Mouse (Mus musculus) intestine, embryonic 16.5 days (tissue): Measurements from ENCODE around the gene Clybl. TPM values are rescaled to one million over a fixed set of nuclear protein-coding genes. Genes with fewer than 3 reads are reported as not detected.

Experiments
- ATAC-seq: fragments of 200-750 bp; cut with Nextera tagmentation; 2 replicates; pipeline ENCODE4 v1.8.0; 2017; ENCODE audit warnings: moderate TSS enrichment, moderate library complexity
- H3K27ac ChIP-seq: fragments of 300-500 bp; sonication (generic); 2 replicates; pipeline ENCODE4 v1.5.1; 2014; ENCODE audit warnings: mild to moderate bottlenecking, low read length
- H3K27me3 ChIP-seq: fragments of 300-500 bp; sonication (generic); replicated peaks from 2 replicates; pipeline ENCODE4 v1.6.1; 2014; ENCODE audit warnings: low read length, control low read depth, mixed read lengths; ENCODE audit not compliant: control insufficient read depth, insufficient read depth
- H3K36me3 ChIP-seq: fragments of 300-500 bp; sonication (generic); 2 replicates; pipeline ENCODE4 v1.6.1; 2014; ENCODE audit warnings: low read length, control low read depth; ENCODE audit not compliant: control insufficient read depth, insufficient read depth
- H3K4me1 ChIP-seq: fragments of 300-500 bp; sonication (generic); 2 replicates; pipeline ENCODE4 v1.6.1; 2014; ENCODE audit warnings: low read length, control low read depth, mixed read lengths; ENCODE audit not compliant: control insufficient read depth, insufficient read depth
- H3K4me2 ChIP-seq: fragments of 300-500 bp; sonication (generic); 2 replicates; pipeline ENCODE4 v1.6.1; 2014; ENCODE audit warnings: low read depth, low read length, control low read depth
- H3K4me3 ChIP-seq: fragments of 300-500 bp; sonication (generic); 2 replicates; pipeline ENCODE4 v1.5.1; 2014; ENCODE audit warnings: mild to moderate bottlenecking, low read length
- H3K9ac ChIP-seq: fragments of 300-500 bp; sonication (generic); 2 replicates; pipeline ENCODE4 v1.6.1; 2014; ENCODE audit warnings: low read depth, low read length
- H3K9me3 ChIP-seq: fragments of 300-500 bp; sonication (generic); 2 replicates; pipeline ENCODE4 v1.6.1; 2016; ENCODE audit warnings: low read length, control low read depth; ENCODE audit not compliant: control insufficient read depth
- WGBS: fragments of 180-500 bp; shearing (Covaris S2); extraction: QIAGEN DNeasy Blood & Tissue Kit; methylation state at CpG from one replicate; pipeline ENCODE4 v1.1.7; 2014; 5-methylcytosine and 5-hydroxymethylcytosine counted together
- polyA plus RNA-seq: library from polyadenylated mRNA; unstranded; fragments of >200 nt; fragmentation: Nextera tagmentation; extraction: Ambion mirVana; gene quantifications from 2 replicates; pipeline ENCODE4 v1.2.1, GENCODE M21; 2015

The Clybl gene
- 38.7 and 41.0 TPM in 2 replicates for polyA plus RNA-seq

DNA sequence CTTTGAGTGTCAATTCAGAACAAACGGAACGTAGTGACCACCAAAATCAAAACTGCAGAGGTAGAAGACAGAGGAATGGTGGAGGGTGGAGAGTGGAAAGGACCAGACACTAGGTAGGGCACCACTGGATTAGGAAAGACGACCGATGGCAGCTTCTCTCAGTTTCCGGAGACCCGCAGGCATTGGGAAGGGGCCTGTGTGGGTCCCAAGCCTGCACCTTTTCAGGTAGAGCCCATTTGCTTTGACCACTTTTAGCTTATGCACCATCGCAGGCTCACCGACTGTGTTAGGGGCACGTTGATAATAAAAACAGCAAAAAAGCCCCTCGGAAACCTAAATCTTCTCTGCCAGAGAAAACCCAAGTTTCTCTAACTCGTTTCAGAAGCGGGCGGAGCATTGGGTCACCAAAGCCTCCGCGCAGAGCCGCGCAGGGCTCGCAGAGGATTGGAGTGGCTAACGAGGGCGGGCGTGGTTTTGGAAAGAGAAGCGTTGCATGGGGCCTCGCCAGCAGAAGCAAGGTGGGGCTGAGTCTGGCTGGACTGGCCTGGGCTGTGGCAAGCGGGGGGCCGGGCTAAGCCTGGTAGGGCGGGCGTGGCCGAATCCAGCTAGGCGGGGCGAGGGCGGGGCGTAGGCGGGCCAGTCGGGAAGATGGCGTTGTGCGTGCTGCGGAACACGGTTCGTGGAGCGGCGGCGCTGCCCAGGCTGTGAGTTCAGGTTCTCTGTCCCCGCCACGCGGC, at the start of gene Clybl:
Gene Clybl, plus strand, starts transcription at position 627 of the 737 bp plus-strand sequence.
- WGBS, result 2% methylated on average over 45 of the region's 45 CpGs
- H3K27me3 ChIP-seq, result no peaks in the 10 kb centered on the region
- H3K9me3 ChIP-seq, result no peaks in the 10 kb centered on the region
- peak within 1 kb of the TSS; percentile 74 for H3K4me2 ChIP-seq
- peak within 1 kb of the TSS; percentile 84 for H3K9ac ChIP-seq
- H3K4me3 ChIP-seq, result peak within 1 kb of the TSS; percentile 81
- peaks cover 3% of the 10 kb centered on the region; the same call in 1 of the 2 replicates for H3K4me1 ChIP-seq
- H3K27ac ChIP-seq, result 0 out of 2 replicates have a peak within 1 kb of the TSS, but pooled peaks have one; percentile 24
- no peaks in the 10 kb centered on the region for H3K36me3 ChIP-seq
- peak; percentile 99 for ATAC-seq

- H3K4me3 ChIP-seq, result no peak overlapping the region
- no peaks in the 10 kb centered on the region for H3K9me3 ChIP-seq
- no peak for ATAC-seq
- H3K4me1 ChIP-seq, result no peaks in the 10 kb centered on the region
- H3K9ac ChIP-seq, result no peak overlapping the region
- no peaks in the 10 kb centered on the region for H3K27me3 ChIP-seq
- 86% methylated on average over 3 of the region's 3 CpGs for WGBS
- H3K27ac ChIP-seq, result no peak overlapping the region
- H3K36me3 ChIP-seq, result peaks cover 9% of the 10 kb centered on the region
- no peak overlapping the region for H3K4me2 ChIP-seq
Measured at GRCm38 (mm10) chr14:122136368-122136928, 45.1 kb upstream of the Clybl start.

DNA sequence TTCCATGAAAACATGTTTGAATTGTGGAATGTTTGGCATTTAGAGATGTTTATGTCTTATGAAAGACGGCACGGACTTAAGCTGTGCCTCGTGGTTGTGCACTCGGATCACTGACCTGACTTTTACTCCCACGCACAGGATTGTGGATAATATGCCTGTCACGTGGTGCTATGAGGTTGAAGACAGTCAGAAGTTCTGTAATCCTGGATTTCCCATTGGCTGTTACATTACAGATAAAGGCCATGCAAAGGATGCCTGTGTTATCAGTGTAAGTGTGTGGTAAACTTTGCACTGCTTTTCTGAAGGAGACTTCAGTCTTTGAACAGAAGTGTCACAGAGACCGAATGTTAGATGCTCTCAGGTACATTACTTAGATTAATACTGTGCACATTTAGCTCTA, 44.3 kb upstream of the Clybl start:
- peaks cover 9% of the 10 kb centered on the region for H3K36me3 ChIP-seq
- no peaks in the 10 kb centered on the region for H3K9me3 ChIP-seq
- no peak overlapping the region for H3K4me2 ChIP-seq
- no peak overlapping the region for H3K4me3 ChIP-seq
- H3K27me3 ChIP-seq, result no peaks in the 10 kb centered on the region
- no peak overlapping the region for H3K27ac ChIP-seq
- ATAC-seq, result peak; percentile 40
- no peak overlapping the region for H3K9ac ChIP-seq
- 61% methylated on average over 7 of the region's 7 CpGs for WGBS
- no peaks in the 10 kb centered on the region for H3K4me1 ChIP-seq

DNA sequence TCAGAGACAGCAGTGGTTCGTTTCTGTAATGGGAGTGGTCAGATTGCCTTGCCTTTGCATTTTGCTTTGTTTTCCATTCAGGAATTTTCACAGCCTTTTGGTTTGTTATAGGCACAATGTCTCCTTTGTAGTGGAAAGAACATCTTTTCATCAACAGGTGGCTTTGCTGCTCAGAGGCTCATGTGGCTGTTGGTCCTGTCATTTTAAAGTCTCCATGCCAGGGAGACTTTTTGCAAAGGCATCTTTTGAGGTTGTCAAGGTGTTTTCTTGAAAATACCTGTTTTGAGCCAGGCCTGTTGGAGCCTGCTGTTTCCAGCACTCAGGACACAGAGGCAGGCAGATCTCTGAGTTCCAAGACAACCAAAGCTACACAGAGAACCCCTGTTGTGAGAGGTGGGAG, 41.4 kb upstream of the Clybl start:
- Histone ChIP-seq H3K36me3 (peaks cover 9% of the 10 kb centered on the region), H3K9ac (no peak overlapping the region), H3K4me1 (no peaks in the 10 kb centered on the region), H3K9me3 (no peaks in the 10 kb centered on the region), H3K4me3 (no peak overlapping the region), H3K4me2 (no peak overlapping the region), H3K27me3 (no peaks in the 10 kb centered on the region), H3K27ac (no peak overlapping the region)
- ATAC-seq, result no peak
- WGBS, result 65% methylated on average over 1 of the region's 1 CpGs

GRCm38 (mm10) chr14:122143585-122144269, 37.8 kb upstream of the Clybl start:
- no peak for ATAC-seq
- Histone ChIP-seq H3K9me3 (no peaks in the 10 kb centered on the region), H3K27ac (no peak overlapping the region), H3K27me3 (no peaks in the 10 kb centered on the region), H3K36me3 (peaks cover 10% of the 10 kb centered on the region), H3K4me1 (no peaks in the 10 kb centered on the region), H3K4me3 (no peak overlapping the region), H3K9ac (no peak overlapping the region), H3K4me2 (no peak overlapping the region)
- 77% methylated on average over 4 of the region's 4 CpGs for WGBS

DNA sequence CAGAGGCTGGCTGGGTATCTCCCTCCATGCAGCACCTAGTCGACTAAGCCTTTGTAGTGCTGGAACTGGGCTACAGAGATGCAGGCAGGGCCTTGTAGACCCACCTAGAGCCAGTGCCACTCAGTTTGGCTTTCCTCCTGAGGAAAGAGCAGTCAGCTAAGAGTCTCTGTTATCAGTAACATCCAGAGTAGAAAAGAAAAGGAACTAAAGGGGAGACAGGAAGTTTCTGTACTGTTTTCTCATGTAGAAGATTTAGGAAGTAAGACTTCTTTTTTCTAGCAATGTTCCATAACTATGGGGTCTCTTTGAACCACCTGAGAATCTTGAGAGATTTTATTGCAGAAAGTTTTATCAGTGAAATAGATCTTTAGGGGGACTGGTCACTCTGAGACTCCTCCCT, 36.1 kb upstream of the Clybl start:
- no peak overlapping the region for H3K4me2 ChIP-seq
- no peaks in the 10 kb centered on the region for H3K9me3 ChIP-seq
- WGBS, result 78% methylated on average over 1 of the region's 1 CpGs
- H3K4me3 ChIP-seq, result no peak overlapping the region
- no peaks in the 10 kb centered on the region for H3K4me1 ChIP-seq
- no peaks in the 10 kb centered on the region for H3K27me3 ChIP-seq
- ATAC-seq, result no peak
- no peak overlapping the region for H3K27ac ChIP-seq
- peaks cover 10% of the 10 kb centered on the region for H3K36me3 ChIP-seq
- H3K9ac ChIP-seq, result no peak overlapping the region

DNA sequence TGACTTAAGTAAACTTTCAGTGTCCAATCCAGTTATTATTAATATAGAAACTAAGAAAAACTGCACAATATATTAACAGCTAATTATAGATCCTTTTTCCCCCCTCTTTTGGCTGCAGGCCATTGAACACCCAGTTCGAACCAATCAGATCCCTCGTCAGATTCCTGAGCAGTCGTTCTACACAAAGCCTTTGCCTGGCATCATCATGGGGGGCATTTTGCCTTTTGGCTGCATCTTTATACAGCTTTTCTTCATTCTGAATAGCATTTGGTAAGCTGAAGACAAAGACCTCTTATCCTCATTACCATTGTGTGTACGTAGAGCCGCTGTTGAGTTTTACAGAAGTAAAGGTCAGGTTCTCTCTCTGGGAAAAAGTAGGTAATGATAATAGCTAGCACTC, 30.9 kb upstream of the Clybl start:
- Histone ChIP-seq H3K36me3 (peaks cover 3% of the 10 kb centered on the region; the same call in 1 of the 2 replicates), H3K9me3 (no peaks in the 10 kb centered on the region), H3K27ac (no peak overlapping the region), H3K4me1 (no peaks in the 10 kb centered on the region), H3K27me3 (no peaks in the 10 kb centered on the region), H3K9ac (no peak overlapping the region), H3K4me2 (no peak overlapping the region), H3K4me3 (no peak overlapping the region)
- 88% methylated on average over 5 of the region's 5 CpGs for WGBS
- no peak for ATAC-seq

DNA sequence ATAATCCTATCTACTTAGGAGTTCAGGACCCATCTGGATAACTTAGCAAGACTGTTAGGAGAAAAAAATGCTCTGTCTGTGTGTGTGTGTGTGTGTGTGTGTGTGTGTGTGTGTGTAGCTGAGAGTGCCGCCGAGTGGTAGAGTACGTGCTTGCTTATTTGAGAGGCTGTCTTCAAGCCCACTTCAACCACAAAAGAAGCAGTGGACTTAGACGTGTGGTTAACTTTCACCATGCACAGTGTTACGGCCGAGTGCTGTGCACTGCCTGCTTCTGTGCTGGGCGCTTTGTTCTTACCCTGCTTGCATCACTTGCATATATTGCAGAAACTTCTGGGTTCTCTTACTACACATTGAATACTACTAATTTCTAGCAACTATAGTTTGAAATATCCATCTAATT, 23.8 kb upstream of the Clybl start:
- Histone ChIP-seq H3K4me2 (no peak overlapping the region), H3K4me3 (no peak overlapping the region), H3K27me3 (no peaks in the 10 kb centered on the region), H3K4me1 (no peaks in the 10 kb centered on the region), H3K9ac (no peak overlapping the region), H3K36me3 (peaks cover 5% of the 10 kb centered on the region), H3K27ac (no peak overlapping the region), H3K9me3 (no peaks in the 10 kb centered on the region)
- ATAC-seq, result no peak
- WGBS, result 88% methylated on average over 7 of the region's 7 CpGs

DNA sequence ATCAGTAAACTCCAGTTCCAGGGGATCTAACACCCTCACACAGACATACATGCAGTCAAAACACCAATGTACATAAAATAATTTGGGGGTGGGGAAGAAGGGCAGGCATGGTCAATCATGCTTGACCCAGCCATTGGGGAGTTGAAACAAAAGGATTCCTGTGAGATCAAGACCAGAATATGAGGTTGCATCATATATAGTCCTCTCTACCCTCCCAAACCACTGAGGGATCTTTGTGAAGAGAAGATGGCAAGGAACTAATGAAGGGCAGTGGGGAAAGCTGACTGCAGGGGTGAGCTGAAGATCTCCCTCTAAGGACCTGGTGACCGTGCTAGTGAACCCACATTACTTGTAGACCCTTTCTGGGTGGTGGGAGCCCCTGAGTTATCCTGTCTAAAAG, 20.6 kb upstream of the Clybl start:
- no peaks in the 10 kb centered on the region for H3K27me3 ChIP-seq
- H3K4me2 ChIP-seq, result no peak overlapping the region
- peaks cover 5% of the 10 kb centered on the region for H3K36me3 ChIP-seq
- H3K9me3 ChIP-seq, result no peaks in the 10 kb centered on the region
- H3K4me1 ChIP-seq, result no peaks in the 10 kb centered on the region
- 100% methylated on average over 1 of the region's 1 CpGs for WGBS
- H3K9ac ChIP-seq, result no peak overlapping the region
- ATAC-seq, result no peak
- H3K4me3 ChIP-seq, result no peak overlapping the region
- H3K27ac ChIP-seq, result no peak overlapping the region
